Mouse (Mus musculus) G1E (cell line): ENCODE results near the gene Pllp. TPM values are rescaled to one million over a fixed set of nuclear protein-coding genes. Genes with fewer than 3 reads are reported as not detected.

Experiments
- ATAC-seq: 2 replicates; pipeline ENCODE4 v1.8.0; 2016; ENCODE audit warnings: mild to moderate bottlenecking; ENCODE audit not compliant: insufficient number of reproducible peaks, poor library complexity, low FRiP score, severe bottlenecking; ENCODE audit errors: extremely low read depth
- DNase-seq: peaks from one replicate; pipeline ENCODE4 v3.0.0; 2012; ENCODE audit warnings: low spot score
- H3K27me3 ChIP-seq: 2 replicates; pipeline ENCODE4 v1.6.1; 2012; ENCODE audit warnings: mild to moderate bottlenecking, low read length, inconsistent platforms; ENCODE audit not compliant: insufficient read depth
- H3K36me3 ChIP-seq: replicated peaks from 2 replicates; pipeline ENCODE3; 2012; ENCODE audit warnings: mild to moderate bottlenecking, inconsistent platforms
- H3K4me1 ChIP-seq: 2 replicates; pipeline ENCODE4 v1.6.1; 2012; ENCODE audit warnings: low read depth, low read length, inconsistent platforms, mixed read lengths; ENCODE audit not compliant: insufficient read depth
- H3K4me3 ChIP-seq: 2 replicates; pipeline ENCODE4 v1.5.1; 2012; ENCODE audit warnings: low read depth, mild to moderate bottlenecking, inconsistent platforms, low read length, moderate library complexity, mixed read lengths
- H3K9me3 ChIP-seq: replicated peaks from 2 replicates; pipeline ENCODE4 v1.6.1; 2012; ENCODE audit warnings: inconsistent platforms
- CTCF ChIP-seq: IDR thresholded peaks from 2 replicates; pipeline ENCODE4 v1.5.1; 2012; ENCODE audit warnings: low read depth, low read length, inconsistent platforms, mixed read lengths
- GATA1 ChIP-seq: IDR thresholded peaks from 2 replicates; pipeline ENCODE4 v1.6.1; 2012; ENCODE audit warnings: borderline replicate concordance, low read length, inconsistent platforms, mixed read lengths
- GATA2 ChIP-seq: IDR thresholded peaks from 2 replicates; pipeline ENCODE4 v1.6.1; 2012; ENCODE audit warnings: low read depth, low read length, inconsistent platforms, borderline replicate concordance
- POLR2AphosphoS5 ChIP-seq: IDR thresholded peaks from 2 replicates; pipeline ENCODE4 v1.6.1; 2012; ENCODE audit warnings: low read depth, low read length, inconsistent platforms; ENCODE audit not compliant: insufficient replicate concordance
- TAL1 ChIP-seq: conservative IDR thresholded peaks from 2 replicates; pipeline ENCODE4 v1.6.1; 2012; ENCODE audit warnings: low read depth, low read length, inconsistent platforms, mixed read lengths
- polyA plus RNA-seq: library from polyadenylated mRNA; stranded (reverse); fragments of >175 nt; gene quantifications from 2 replicates; pipeline ENCODE4 v1.2.3, GENCODE M21; 2012
- total RNA-seq, 2 experiments: library from RNA; stranded (forward) in 1 of 2; stranded (reverse) in 1 of 2; fragments of 200-1000 nt in 1 of 2; fragments of >200 nt in 1 of 2; fragmentation: Nextera tagmentation in 1 of 2; gene quantifications; 2 replicates each; pipeline ENCODE4 v1.2.3; 2014 to 2017

The Pllp gene
- total and polyA plus RNA-seq, 3 experiments, result 0.22 TPM; not detected in 2

DNA sequence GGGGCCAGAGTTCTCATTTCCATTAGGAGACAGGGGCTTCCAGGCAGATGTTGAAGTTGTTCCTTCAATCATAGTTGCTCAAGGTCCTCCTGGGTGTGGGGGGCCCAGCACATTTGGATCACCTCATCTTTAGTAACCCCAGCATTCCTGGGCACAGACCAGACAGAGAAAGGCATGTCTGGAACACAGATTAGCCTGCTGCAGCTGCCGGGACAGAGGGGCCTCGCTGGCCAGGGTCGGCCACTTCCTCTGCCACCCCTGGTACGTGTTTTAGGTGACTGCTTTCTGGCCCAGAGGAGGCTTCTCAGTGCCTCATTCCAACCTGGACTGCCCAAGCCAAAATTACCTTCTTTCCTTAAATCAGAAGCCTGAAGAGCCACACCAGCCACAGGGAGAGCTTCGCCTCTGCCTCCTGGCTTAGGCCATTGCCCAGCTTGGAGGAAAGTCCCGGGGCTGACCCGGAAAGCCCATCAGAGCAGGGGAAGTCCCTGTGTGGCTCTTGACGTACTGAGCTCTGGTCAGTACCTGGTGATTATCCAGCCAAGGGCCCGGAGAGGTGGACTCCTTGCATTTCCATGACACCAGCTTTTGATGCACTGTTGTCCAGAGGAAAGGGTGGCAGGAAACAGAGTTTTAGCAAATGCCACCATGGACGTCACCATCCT is 9.6 kb upstream of the Pllp start:
- ATAC-seq (no peak), DNase-seq (no peak)
- peaks cover 21% of the 10 kb centered on the region for H3K4me1 ChIP-seq
- TF ChIP-seq GATA1, result no peak
- no peak for TF ChIP-seq TAL1
- no peak for TF ChIP-seq POLR2AphosphoS5
- TF ChIP-seq CTCF, result no peak
- no peak for TF ChIP-seq GATA2
- H3K4me3 ChIP-seq, result no peak overlapping the region
- H3K9me3 ChIP-seq, result no peaks in the 10 kb centered on the region
- H3K36me3 ChIP-seq, result no peaks in the 10 kb centered on the region
- H3K27me3 ChIP-seq, result peaks cover 29% of the 10 kb centered on the region

DNA sequence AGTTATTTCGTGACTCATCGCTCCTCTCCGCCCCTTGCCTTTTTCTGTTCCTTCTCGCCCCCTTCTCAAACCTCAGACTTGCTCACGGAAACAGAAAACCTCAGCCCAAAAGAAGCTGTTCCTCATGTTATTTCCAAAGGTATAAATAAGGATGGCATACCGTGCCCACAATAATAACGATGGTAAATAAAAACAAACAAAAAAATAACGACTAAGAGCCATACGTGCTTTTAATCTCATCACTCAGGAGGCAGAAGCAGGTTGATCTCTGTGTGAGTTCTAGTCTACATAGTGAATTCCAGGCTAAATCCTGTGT is 8.5 kb upstream of the Pllp start:
- H3K4me3 ChIP-seq, result peak overlapping the region; percentile 67
- no peak for DNase-seq
- H3K36me3 ChIP-seq, result no peaks in the 10 kb centered on the region
- peaks cover 23% of the 10 kb centered on the region for H3K4me1 ChIP-seq
- ATAC-seq, result no peak
- no peaks in the 10 kb centered on the region for H3K9me3 ChIP-seq
- TF ChIP-seq TAL1 (no peak), POLR2AphosphoS5 (no peak), GATA1 (no peak), CTCF (no peak), GATA2 (no peak)
- H3K27me3 ChIP-seq, result peaks cover 23% of the 10 kb centered on the region

DNA sequence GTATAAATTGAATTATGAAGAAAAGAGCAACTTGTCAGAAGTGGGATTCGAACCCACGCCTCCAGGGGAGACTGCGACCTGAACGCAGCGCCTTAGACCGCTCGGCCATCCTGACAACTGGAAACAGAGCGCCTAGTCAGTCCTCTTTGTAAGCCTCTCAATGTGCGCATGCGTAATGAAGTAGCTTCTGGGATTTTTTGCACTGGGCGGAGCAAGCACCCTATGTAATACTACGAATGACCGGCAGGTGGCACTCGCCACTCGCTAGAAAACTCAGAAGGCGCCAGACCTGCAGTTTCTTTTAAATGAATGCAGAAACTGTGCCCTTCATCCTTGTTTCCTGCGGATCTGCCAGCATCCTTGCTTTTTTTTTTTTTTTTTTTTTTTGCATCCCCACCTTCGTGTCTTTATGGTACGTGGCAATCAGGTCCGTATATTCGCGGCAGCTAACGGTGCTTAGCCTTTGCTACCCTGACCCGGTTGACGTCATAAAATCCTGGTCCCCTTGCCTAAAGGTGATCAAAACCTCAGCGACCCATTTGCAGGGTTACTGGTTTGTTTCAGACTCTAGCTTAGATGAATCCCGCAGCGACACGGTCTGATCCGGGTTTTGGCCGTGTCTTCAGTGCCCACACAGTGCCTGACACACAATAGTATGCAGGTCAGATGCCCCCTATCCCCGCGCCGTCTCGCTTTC is 8.0 kb upstream of the Pllp start:
- Histone ChIP-seq H3K4me1 (peaks cover 23% of the 10 kb centered on the region), H3K27me3 (peaks cover 23% of the 10 kb centered on the region), H3K9me3 (no peaks in the 10 kb centered on the region), H3K36me3 (no peaks in the 10 kb centered on the region), H3K4me3 (peak overlapping the region; percentile 67)
- TF ChIP-seq GATA2 (no peak), CTCF (peak; percentile 77)
- ATAC-seq (peak; percentile 42), DNase-seq (peak; percentile 68)

DNA sequence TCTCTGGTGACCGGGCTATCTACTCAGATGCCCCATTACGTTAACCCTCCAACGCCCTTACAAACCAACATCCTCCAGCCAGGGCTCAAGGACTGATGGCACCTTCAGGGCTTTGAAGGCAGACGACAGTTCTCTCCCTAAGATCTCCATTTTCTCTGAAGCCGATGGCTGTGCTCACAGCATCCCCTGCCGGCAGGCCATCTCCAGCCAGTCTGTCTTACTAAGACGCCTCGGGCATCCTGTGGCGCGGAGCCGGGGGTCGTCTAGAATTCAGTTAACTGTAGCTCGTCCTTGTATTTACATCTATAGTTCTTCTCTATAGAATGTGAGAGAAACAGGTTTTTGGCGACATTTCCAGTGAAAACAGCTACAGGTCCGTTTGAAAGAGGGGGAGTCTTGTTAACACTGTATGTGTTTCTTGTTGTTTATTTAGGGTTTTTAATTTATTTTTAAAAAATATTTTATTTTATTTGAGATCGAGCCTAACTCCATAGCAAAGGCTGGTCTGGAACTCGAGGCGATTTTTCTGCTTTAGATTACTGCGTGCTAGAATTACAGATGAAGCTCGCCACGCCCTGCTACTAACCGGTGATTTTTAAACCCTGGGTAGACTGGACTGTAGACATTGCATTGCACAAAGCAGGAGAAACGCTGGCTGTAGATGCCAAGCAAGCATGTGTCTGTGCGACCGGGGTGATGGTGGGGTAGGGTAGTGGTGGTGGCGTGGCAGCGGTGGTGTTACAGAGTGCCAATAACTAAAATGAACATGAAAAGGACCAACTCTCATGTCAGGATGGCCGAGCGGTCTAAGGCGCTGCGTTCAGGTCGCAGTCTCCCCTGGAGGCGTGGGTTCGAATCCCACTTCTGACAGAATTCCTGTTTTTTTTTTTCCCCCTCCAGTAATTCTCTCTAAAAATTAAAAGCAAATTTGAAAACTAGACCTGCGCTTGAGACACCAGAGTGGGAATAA is 7.1 kb upstream of the Pllp start:
- peak overlapping the region; percentile 72 for H3K4me3 ChIP-seq
- DNase-seq (peak; percentile 66), ATAC-seq (peak; percentile 76)
- H3K4me1 ChIP-seq, result peaks cover 23% of the 10 kb centered on the region
- H3K9me3 ChIP-seq, result no peaks in the 10 kb centered on the region
- H3K27me3 ChIP-seq, result peaks cover 24% of the 10 kb centered on the region
- no peak for TF ChIP-seq POLR2AphosphoS5
- peak; percentile 84 for TF ChIP-seq CTCF
- TF ChIP-seq TAL1, result no peak
- no peak for TF ChIP-seq GATA1
- no peaks in the 10 kb centered on the region for H3K36me3 ChIP-seq

DNA sequence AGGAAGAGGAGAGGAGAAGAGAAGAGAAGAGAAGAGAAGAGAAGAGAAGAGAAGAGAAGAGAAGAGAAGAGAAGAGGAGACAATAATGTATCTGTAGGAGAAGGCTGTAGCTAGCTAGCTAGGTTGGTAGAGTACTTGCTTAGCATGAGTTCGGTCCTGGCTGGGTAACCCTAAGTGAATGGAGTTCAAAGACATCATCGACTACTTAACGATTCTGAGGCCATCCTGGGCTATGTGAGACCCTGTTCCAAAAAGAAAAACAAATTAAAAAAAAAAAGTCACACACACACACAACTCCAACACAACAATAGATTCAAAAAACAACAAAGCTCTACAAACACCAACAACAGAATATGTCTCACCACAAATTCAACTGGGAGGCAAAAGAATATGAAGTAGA is 6.1 kb upstream of the Pllp start:
- ATAC-seq (no peak), DNase-seq (no peak)
- no peak for TF ChIP-seq GATA1
- no peak for TF ChIP-seq TAL1
- no peak for TF ChIP-seq CTCF
- TF ChIP-seq GATA2, result no peak
- no peak for TF ChIP-seq POLR2AphosphoS5
- Histone ChIP-seq H3K27me3 (peaks cover 24% of the 10 kb centered on the region), H3K9me3 (no peaks in the 10 kb centered on the region), H3K4me1 (peaks cover 23% of the 10 kb centered on the region), H3K36me3 (no peaks in the 10 kb centered on the region), H3K4me3 (no peak overlapping the region)

DNA sequence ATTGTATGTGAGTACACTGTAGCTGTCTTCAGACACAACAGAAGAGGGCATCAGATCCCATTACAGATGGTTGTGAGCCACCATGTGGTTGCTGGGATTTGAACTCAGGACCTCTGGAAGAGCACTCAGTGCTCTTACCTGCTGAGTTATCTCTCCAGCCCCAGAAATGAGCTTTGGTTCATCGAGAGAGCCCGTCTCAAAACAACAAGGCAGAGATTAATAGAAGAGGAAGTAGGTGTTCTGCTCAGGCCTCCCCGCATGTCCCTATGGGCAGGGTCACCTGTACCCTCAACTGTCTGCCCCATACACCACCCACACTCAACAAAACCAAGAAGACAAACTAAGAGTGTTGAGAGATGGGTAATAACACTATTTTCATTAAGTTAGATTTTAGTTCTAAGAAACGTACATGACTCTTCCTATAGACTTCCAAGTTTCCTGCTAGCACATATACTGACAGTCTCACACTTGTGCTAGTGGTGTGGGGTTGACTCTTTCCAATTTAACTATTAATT is 4.4 kb upstream of the Pllp start:
- H3K4me1 ChIP-seq, result peaks cover 27% of the 10 kb centered on the region
- no peak for ATAC-seq
- DNase-seq, result no peak
- H3K4me3 ChIP-seq, result no peak overlapping the region
- H3K9me3 ChIP-seq, result 0 out of 2 replicates have a peak, but pooled peaks cover 2% of the 10 kb centered on the region
- TF ChIP-seq CTCF (no peak), POLR2AphosphoS5 (no peak), TAL1 (no peak), GATA1 (no peak), GATA2 (no peak)
- peaks cover 34% of the 10 kb centered on the region for H3K27me3 ChIP-seq
- H3K36me3 ChIP-seq, result no peaks in the 10 kb centered on the region
